Mouse (Mus musculus): ENCODE measurements around the gene Ptpn3. TPM values are rescaled to one million over a fixed set of nuclear protein-coding genes. Genes with fewer than 3 reads are reported as not detected.

Ptpn3 gene
- polyA plus RNA-seq, 1 experiment: 15.2 TPM

GRCm38 (mm10) chr4:57250636-57251035 lies 51.0 kb downstream of the Ptpn3 start:
- H3K27ac ChIP-seq (ENCODE audit: insufficient read depth, low read depth, low read length): no peak overlapping the region
- no peaks in the 10 kb centered on the region for H3K27me3 ChIP-seq (ENCODE audit: control insufficient read depth, insufficient read depth, low read length)
- H3K36me3 ChIP-seq (ENCODE audit: control insufficient read depth, insufficient read depth, low read length): peaks cover 31% of the 10 kb centered on the region
- peak; percentile 49; the same call in 1 of the 2 replicates for TF ChIP-seq CTCF (IDR thresholded peaks at IDR 0.05; ENCODE audit: extremely low read depth, insufficient read length, insufficient replicate concordance, low read depth, low read length)
- TF ChIP-seq POLR2A (IDR thresholded peaks at IDR 0.05; ENCODE audit: low read depth, low read length): no peak
- no peak overlapping the region for H3K4me3 ChIP-seq (ENCODE audit: low read depth, low read length)
- WGBS: 29% methylated on average over 2 of the region's 2 CpGs
- no peaks in the 10 kb centered on the region for H3K4me1 ChIP-seq (ENCODE audit: control insufficient read depth, insufficient read depth, insufficient read length, low read length)

- no peak overlapping the region for H3K27ac ChIP-seq (ENCODE audit: insufficient read depth, low read depth, low read length)
- no peaks in the 10 kb centered on the region for H3K27me3 ChIP-seq (ENCODE audit: control insufficient read depth, insufficient read depth, low read length)
- 76% methylated on average over 8 of the region's 8 CpGs for WGBS
- TF ChIP-seq POLR2A (IDR thresholded peaks at IDR 0.05; ENCODE audit: low read depth, low read length) (no peak), CTCF (IDR thresholded peaks at IDR 0.05; ENCODE audit: extremely low read depth, insufficient read length, insufficient replicate concordance, low read depth, low read length) (no peak)
- no peaks in the 10 kb centered on the region for H3K4me1 ChIP-seq (ENCODE audit: control insufficient read depth, insufficient read depth, insufficient read length, low read length)
- peaks cover 27% of the 10 kb centered on the region for H3K36me3 ChIP-seq (ENCODE audit: control insufficient read depth, insufficient read depth, low read length)
- H3K4me3 ChIP-seq (ENCODE audit: low read depth, low read length): no peak overlapping the region
These were observed 52.5 kb downstream of the Ptpn3 start for GRCm38 (mm10) chr4:57249108-57249507.

GRCm38 (mm10) chr4:57244874-57245273 lies 56.8 kb downstream of the Ptpn3 start:
- TF ChIP-seq CTCF (IDR thresholded peaks at IDR 0.05; ENCODE audit: extremely low read depth, insufficient read length, insufficient replicate concordance, low read depth, low read length): no peak
- no peak for TF ChIP-seq POLR2A (IDR thresholded peaks at IDR 0.05; ENCODE audit: low read depth, low read length)
- H3K36me3 ChIP-seq (ENCODE audit: control insufficient read depth, insufficient read depth, low read length): peaks cover 24% of the 10 kb centered on the region
- H3K4me1 ChIP-seq (ENCODE audit: control insufficient read depth, insufficient read depth, insufficient read length, low read length): peaks cover under 1% of the 10 kb centered on the region; the same call in 1 of the 2 replicates
- WGBS: 88% methylated on average over 10 of the region's 10 CpGs
- no peaks in the 10 kb centered on the region for H3K27me3 ChIP-seq (ENCODE audit: control insufficient read depth, insufficient read depth, low read length)
- no peak overlapping the region for H3K4me3 ChIP-seq (ENCODE audit: low read depth, low read length)
- no peak overlapping the region for H3K27ac ChIP-seq (ENCODE audit: insufficient read depth, low read depth, low read length)

GRCm38 (mm10) chr4:57243312-57243711 lies 58.3 kb downstream of the Ptpn3 start:
- WGBS: 64% methylated on average over 11 of the region's 11 CpGs
- TF ChIP-seq POLR2A (IDR thresholded peaks at IDR 0.05; ENCODE audit: low read depth, low read length) (no peak), CTCF (IDR thresholded peaks at IDR 0.05; ENCODE audit: extremely low read depth, insufficient read length, insufficient replicate concordance, low read depth, low read length) (no peak)
- no peaks in the 10 kb centered on the region for H3K27me3 ChIP-seq (ENCODE audit: control insufficient read depth, insufficient read depth, low read length)
- no peak overlapping the region for H3K27ac ChIP-seq (ENCODE audit: insufficient read depth, low read depth, low read length)
- peaks cover 20% of the 10 kb centered on the region for H3K36me3 ChIP-seq (ENCODE audit: control insufficient read depth, insufficient read depth, low read length)
- H3K4me3 ChIP-seq (ENCODE audit: low read depth, low read length): no peak overlapping the region
- peaks cover 10% of the 10 kb centered on the region; the same call in 1 of the 2 replicates for H3K4me1 ChIP-seq (ENCODE audit: control insufficient read depth, insufficient read depth, insufficient read length, low read length)

- H3K27ac ChIP-seq (ENCODE audit: insufficient read depth, low read depth, low read length): no peak overlapping the region
- no peaks in the 10 kb centered on the region for H3K27me3 ChIP-seq (ENCODE audit: control insufficient read depth, insufficient read depth, low read length)
- H3K36me3 ChIP-seq (ENCODE audit: control insufficient read depth, insufficient read depth, low read length): peaks cover 18% of the 10 kb centered on the region
- no peak overlapping the region for H3K4me3 ChIP-seq (ENCODE audit: low read depth, low read length)
- TF ChIP-seq POLR2A (IDR thresholded peaks at IDR 0.05; ENCODE audit: low read depth, low read length) (no peak), CTCF (IDR thresholded peaks at IDR 0.05; ENCODE audit: extremely low read depth, insufficient read length, insufficient replicate concordance, low read depth, low read length) (no peak)
- WGBS: 80% methylated on average over 10 of the region's 10 CpGs
- peaks cover 13% of the 10 kb centered on the region; the same call in 1 of the 2 replicates for H3K4me1 ChIP-seq (ENCODE audit: control insufficient read depth, insufficient read depth, insufficient read length, low read length)
These were observed 60.7 kb downstream of the Ptpn3 start for GRCm38 (mm10) chr4:57240934-57241333.

- WGBS: 25% methylated on average over 7 of the region's 7 CpGs
- H3K4me1 ChIP-seq (ENCODE audit: control insufficient read depth, insufficient read depth, insufficient read length, low read length): peaks cover 13% of the 10 kb centered on the region; the same call in 1 of the 2 replicates
- H3K27me3 ChIP-seq (ENCODE audit: control insufficient read depth, insufficient read depth, low read length): no peaks in the 10 kb centered on the region
- TF ChIP-seq CTCF (IDR thresholded peaks at IDR 0.05; ENCODE audit: extremely low read depth, insufficient read length, insufficient replicate concordance, low read depth, low read length): no peak
- TF ChIP-seq POLR2A (IDR thresholded peaks at IDR 0.05; ENCODE audit: low read depth, low read length): no peak
- H3K4me3 ChIP-seq (ENCODE audit: low read depth, low read length): no peak overlapping the region
- peaks cover 22% of the 10 kb centered on the region for H3K36me3 ChIP-seq (ENCODE audit: control insufficient read depth, insufficient read depth, low read length)
- H3K27ac ChIP-seq (ENCODE audit: insufficient read depth, low read depth, low read length): peak overlapping the region; percentile 82
These were observed 61.5 kb downstream of the Ptpn3 start for GRCm38 (mm10) chr4:57240100-57240499.

- Histone ChIP-seq H3K27me3 (ENCODE audit: control insufficient read depth, insufficient read depth, low read length) (no peaks in the 10 kb centered on the region), H3K27ac (ENCODE audit: insufficient read depth, low read depth, low read length) (peak overlapping the region; percentile 82), H3K4me3 (ENCODE audit: low read depth, low read length) (no peak overlapping the region), H3K36me3 (ENCODE audit: control insufficient read depth, insufficient read depth, low read length) (peaks cover 23% of the 10 kb centered on the region), H3K4me1 (ENCODE audit: control insufficient read depth, insufficient read depth, insufficient read length, low read length) (peaks cover 13% of the 10 kb centered on the region; the same call in 1 of the 2 replicates)
- WGBS: 41% methylated on average over 6 of the region's 6 CpGs
- no peak for TF ChIP-seq CTCF (IDR thresholded peaks at IDR 0.05; ENCODE audit: extremely low read depth, insufficient read length, insufficient replicate concordance, low read depth, low read length)
- no peak for TF ChIP-seq POLR2A (IDR thresholded peaks at IDR 0.05; ENCODE audit: low read depth, low read length)
These were observed 62.5 kb downstream of the Ptpn3 start for GRCm38 (mm10) chr4:57239112-57239511.
